Mouse (Mus musculus) retina, adult 2 months (tissue): ENCODE results near the gene Dnah17.

Experiments used
- DNase-seq: peaks from one replicate; pipeline ENCODE4 v3.0.0-alpha.2; 2012; ENCODE audit warnings: low read depth, low spot score

The Dnah17 gene

DNA sequence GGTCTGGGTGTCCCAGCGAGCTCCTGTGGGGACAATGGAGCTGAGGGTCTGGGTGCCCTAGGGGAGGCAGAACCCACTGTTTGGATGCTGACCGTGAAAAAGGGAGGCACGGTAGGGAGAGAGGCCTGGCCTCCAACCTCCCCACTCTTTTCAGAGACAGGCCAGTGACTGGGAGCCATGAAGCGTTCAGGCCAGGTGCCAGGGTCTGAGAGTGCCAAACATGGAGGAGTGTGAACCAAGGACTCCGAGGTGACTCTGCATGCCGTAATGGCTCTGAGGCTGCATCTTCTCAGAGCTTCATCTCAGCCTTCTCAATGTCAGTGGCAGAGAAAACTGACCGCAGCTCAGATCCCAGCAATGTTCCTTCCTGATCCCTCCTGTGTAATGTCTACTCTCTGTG, 107.0 kb downstream of the Dnah17 start:
- no peak for DNase-seq

DNA sequence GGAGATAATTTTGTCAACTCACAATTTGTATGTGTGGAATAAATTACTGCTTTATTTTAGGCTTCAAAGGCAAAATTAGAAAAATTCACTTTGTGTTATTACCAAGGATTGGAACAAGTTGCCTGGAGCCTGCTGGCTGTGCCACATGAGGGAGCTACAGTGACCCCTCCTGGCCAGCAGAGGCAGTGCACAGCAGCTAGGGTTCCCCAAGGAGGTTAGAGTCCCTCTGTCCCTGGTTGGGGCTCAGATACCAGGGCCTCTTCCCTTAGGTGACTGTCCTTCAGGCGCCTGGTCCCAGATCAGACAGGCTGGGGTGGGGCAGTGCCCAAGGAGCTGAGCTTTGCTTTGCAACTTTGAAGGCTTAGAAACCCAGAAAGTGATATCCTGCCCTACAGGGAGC, 108.6 kb downstream of the Dnah17 start:
- peak; percentile 28 for DNase-seq

DNA sequence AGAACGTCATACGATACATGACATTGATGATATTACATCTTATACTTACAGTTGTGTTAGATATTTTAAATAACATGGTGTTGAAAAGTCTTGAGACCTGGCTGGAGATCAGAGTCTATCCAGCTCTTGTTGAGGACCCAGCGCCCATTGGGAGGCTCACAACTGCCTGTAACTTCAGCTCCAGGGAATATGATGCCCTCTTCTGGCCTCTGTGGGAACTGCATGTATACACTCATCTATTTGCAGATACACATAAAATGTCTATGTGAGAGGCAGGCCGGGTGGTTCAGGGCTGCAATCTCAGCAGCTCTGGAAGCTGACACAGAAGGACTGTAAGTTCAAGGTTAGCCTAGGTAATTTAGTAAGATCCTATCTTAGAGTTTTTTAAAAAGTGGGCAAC, 112.1 kb downstream of the Dnah17 start:
- no peak for DNase-seq

DNA sequence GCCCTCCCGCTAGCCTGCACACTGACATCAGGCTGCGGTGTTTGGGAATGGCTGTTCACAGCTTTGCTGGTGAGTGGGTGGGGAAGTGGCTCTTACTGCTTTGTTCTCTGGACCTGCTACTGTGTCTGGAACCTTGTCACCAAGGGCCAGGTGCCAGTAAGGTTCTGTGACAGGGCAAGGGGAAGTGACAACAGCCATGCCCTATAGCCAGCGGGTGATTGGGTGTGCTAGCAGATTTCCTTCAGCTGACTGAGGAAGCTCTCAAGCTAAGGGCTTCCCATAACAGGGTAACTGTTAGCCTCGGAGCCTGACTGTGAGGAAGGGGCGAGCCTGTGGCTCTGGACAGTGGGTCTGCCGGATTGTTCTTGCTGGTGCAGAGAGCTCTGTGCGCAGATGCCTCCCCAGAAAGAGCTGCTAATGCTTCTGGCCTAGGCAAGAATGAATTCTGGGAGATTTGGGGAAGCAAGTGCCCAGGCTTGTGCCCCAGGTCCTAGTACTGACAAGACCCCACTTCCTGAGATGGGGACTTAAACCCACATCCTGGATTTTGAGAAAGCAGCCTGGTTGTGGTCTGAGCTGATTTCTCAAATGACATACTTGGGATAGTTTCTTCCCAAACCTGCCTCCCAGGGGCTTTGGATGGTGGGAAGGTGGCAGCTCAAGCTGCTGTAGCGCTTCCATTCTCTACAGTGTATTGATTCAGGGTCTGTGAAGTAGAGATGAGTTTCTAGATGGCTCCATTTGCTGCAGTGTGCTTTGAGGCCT, 114.9 kb downstream of the Dnah17 start:
- DNase-seq, result no peak

DNA sequence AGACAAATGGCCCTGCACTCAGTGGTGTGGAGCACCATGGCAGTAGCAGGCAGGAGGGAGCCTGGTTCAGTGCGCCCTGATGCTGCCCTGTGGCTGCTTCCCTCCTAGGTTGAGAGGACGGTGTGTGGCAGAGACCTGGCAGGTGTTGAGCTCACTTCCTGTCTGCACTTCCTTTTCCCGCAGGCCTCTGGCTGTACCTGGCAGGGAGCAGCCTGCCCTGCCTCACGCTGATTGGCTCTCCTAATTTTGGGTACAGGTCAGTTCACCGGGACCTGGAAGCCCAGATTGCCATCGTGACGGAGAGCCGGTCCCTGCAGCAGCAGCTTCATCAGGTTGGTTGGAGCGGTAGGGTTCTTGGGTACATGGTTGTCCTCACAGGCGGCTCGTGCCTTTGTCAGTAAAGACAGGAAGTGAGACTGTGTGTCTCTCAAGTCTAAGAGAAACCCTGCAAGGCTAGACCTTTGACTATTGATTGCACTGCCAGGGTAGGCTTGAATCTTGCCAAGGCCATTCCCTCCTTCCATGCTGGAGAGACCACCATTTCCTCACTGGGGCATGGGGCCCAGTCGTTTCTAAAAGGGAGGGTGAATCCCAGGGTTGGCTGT, 115.9 kb downstream of the Dnah17 start:
- no peak for DNase-seq

DNA sequence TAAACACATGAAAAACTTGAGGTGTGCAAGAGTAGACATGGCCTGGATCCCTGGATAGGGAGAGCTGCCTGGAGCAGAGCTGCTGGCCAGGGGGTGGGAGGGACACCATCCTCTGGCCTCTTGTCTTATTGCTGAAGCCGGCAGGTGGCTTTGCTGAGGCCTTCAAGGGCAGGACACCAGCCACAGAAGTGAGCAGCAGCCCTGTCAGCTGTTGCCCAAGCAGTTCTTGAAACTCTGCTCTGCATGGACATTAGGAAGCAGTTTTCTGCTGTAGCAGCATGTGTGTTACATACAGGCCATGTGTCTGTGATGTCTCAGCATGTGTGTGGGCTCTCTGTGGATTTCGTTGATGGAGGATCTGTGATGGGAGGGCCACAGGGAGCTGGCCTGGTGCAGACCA, 117.1 kb downstream of the Dnah17 start:
- no peak for DNase-seq

DNA sequence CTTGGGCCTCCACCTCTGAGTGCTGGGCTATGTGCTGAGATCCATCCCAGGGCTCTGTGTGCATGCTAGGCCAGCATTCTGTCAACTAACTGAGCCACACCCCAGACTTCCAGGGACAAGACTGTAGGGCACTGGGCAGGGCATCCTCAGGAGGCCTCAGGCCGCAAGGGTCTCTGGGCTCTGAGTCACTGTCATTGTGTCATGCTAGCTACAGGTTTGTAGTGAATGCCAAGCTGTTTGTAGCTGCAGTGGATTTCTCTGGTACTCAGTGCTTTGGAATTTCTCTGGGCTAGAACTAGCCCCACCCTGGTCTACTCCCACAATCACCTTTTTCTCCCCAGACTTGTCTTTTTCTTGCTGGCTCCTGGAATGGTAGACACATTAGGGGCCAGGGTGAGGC, 117.8 kb downstream of the Dnah17 start:
- DNase-seq, result no peak

DNA sequence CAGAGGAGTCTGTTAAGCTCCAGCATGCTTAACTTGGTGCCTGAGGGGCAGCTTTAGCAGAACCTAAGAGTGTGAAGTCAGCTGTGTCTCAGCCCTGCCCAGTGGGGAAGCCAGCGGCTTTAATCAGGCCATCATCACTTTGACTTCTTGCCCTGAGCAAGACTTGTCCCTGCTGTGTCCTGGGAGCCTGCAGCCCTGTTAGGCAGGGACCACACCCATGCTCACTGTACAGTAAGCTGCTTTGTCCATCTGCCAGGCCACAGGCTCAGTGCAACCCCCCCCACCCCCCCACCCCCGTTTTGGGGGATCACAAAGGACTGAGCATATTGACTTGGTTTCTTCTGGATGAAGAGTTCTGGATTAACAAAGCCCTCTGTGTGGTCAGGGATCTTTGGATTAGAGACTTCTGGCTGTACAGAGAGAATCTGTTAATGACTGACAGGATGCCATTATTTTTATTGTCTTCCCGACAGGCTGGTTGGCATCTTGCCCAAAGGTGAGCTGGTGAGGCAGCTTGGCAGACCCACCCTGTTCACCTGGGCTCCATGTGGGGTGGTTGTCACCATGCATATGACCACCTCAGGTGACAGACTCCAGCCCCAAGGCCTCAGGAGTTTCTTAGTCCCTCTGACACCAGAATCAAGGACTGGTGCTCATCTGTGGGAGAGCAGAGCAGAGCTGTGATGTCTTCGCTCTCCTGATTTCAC, 120.4 kb downstream of the Dnah17 start:
- DNase-seq, result no peak

DNA sequence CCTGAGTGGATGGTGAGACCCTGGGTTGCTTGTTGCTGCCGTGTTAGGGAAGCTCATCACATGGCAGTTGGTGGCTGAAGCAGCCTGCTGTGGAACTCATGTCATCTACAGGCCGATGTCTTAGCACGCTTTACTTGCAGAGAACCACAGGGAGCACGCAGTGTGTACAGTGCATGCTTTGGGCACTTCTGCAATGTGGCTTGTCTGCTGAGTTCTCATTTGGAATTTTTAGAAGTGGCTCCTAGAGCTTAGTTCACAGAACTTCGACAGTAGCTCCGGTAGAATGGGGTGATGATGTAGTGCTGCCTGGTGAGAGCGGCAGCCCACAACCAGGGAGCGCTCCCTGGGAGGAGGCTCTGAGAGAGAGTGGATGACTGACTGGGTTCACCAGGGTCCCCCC, 121.6 kb downstream of the Dnah17 start:
- no peak for DNase-seq

DNA sequence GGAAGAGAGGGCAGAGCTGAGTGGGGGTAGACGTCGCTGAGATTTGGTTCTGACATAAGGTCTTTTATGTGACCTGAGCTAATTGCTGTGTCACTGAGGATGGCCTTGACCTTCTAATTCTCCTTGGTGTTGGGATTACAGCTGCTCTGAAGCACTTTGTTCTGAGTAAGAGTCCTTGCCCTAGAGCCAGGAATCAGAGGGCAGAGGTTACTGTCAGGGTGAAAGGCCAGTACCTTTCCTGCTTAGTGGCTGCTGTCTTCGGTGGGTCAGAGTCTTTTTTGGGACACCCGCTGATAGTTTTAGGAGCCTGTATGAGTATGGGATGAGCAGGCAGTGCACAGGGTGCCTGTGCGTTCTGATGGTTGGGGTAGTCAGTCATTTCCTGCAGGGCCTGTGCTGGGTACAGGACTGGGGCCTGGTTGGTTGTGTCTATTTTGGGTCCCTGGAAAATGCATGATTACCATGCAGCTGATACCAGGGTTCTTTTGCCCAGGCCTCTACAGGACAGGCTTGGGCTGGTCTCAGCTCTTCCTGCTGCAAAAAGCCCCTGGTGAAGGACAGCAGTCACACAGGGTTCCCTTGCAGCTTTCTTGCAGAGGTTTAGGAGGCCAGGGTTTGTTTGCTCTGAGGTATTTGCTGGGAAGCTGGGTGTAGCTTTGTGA, 122.2 kb downstream of the Dnah17 start:
- no peak for DNase-seq

DNA sequence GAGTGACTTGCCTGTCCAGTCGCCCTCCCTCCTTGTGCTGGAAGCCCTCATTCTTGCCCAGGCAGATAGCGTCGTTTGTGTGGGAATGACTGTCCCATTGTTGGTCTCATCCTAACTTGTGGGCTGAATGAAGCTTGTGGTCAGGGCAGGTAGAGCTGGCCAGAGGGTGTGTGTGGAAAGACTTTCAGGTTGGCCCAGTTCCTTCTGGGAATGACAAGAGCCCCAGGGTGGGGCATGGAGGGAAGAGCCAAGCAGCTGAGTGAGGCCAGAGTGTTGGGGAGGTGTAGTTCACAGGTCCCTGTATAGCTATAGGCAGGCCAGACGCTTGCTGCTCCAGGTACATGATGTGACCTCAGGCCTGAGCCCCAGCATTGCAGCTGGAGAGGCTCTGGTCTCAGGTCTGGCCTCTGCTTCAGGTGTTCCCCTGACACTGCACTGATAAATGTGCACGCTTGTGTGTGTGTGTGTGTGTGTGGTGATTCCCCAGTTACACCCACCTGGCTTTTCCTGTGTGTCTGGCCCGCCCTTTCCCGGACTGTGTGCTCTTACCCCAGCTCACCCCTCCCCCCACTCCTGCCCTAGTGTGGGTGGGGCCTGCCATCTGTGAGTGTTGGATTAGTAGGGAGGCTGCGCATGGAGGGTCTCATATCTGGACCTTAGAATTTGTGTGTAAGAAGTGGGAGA, 122.8 kb downstream of the Dnah17 start:
- DNase-seq, result no peak

DNA sequence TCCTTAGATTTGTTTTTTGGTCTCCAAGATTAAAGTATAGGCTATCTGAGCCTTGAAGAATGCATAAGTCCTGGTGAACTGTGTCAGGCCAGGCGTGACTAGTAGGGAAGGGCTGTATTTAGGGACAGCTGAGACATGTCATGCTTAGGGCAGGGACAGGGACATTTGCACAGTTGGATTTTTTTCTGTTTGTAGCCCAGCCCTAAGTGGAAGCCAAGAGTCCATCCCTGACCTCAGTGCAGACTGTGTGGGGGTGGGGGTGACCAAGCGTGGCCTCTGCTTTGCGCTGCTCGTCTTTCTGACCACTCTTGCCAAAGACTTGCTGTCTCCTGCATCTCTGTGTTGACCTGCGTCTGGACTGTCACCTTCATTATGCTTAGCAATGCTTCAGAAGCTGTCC, 126.2 kb downstream of the Dnah17 start:
- no peak for DNase-seq

DNA sequence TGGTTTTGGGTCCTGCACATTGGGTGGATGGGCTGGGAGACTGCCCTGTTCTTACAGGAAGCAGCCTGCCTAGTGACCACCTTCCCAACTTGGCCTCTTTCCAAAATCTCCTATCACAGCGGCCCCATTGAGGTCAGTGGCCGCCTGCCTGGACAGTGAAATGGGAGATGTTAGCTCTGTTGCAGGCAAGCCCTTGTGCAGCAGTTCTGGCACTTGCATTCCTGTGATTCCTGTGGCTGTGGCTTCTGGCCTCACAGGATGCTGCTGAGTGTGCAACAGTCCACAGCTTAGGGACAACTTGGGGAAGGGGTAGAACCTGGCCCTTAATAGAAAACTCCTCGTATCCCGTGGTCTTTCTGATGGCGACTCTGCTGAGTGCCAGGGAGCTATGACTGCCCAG, 126.7 kb downstream of the Dnah17 start:
- no peak for DNase-seq

DNA sequence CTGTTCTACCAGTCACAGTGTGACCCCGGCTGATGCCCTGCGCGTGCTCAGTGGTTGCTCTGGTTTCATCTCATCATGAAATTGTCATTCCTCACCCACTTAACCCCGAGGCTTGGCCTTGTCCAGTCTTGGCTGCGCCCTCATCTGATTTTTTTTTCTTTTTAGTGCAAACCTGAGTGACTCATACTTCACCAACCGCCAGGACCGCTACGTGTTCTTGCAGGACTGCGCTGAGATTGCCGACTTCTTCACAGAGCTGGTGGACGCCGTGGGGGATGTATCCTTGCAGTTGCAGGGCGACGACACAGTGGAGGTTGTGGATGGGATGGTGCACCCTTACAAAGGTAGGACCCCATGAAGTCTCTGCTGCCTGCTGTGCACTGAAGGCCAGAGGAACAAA, 127.3 kb downstream of the Dnah17 start:
- DNase-seq, result no peak

DNA sequence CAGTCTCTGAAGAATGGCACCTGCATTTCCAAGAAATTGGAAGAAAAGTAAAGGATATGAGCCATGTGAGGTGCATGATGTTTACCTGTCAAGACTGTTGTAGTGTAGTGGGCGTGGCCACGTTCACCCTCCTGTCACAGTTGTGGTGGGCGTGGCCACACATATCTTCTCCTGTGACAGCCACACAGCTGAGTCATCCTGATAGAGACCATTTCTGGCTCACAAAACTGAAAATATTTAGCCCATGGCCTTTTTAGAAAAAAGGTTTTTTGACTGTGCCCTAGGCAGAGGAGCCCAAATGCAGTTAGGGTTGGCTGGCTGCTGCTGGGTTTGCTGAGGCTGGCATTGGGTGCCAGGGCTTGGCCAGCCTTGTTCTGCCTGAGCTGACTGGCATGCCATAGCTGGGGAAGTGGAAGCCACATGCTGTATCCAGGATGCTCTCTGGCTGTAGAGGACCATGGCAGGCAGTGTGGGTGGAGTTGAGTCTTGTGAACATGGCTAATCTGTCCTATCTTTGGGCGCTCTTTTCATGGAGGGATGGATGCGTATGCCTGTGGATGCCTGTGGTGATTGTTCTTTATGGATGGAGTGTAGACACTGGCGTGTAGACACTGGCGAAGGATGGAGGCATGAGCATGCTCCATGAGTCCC, 129.7 kb downstream of the Dnah17 start:
- DNase-seq, result no peak

DNA sequence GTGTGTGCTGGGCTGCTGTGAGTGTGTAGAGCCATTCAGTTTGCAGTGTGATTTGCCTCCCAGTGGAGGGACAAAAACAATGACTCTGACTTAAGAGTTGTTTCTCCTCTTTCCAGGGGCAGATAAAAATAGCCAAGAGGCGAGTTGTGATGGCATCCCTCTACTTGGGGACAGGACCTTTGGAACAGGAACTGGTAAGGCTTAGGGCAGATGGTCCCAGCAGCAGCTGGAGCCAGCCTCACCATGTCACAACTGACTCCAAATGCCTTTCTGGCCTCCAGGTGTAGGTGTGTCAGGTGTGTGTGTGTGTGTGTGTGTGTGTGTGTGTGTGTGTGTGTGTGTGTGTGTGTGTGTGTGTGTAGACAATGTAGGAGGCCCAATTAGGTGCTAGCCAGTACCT, 130.4 kb downstream of the Dnah17 start:
- no peak for DNase-seq

DNA sequence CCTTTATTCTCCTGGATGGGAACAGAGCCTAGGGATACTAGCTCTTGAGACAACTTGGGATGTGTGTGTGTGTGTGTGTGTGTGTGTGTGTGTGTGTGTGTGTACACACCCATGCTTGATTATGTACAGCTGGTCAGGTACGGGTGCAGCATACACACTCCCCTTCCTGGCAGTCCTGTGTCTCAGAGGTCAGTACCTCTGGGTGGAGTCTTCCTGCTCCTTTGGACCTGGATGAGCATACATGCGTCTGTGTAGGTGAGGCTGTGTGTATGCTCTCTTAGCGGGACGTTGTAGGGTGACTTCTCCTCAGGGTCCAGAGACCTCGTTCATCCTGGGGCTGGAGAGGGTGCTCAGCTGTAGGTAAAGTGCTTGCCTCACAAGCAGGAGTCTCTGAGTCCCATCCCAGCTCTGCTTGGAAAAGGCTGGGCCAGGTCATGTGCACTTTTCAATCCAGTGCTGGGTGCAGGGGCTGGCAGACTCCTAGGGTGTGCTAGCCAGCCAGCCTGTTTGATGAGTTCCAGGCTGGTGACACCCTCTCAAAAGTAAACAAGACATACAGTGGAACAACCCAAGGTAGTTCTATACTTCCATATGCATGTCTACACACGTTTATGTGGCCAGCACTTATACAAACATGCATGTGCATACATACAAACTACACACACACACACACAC, 131.0 kb downstream of the Dnah17 start:
- DNase-seq, result no peak

DNA sequence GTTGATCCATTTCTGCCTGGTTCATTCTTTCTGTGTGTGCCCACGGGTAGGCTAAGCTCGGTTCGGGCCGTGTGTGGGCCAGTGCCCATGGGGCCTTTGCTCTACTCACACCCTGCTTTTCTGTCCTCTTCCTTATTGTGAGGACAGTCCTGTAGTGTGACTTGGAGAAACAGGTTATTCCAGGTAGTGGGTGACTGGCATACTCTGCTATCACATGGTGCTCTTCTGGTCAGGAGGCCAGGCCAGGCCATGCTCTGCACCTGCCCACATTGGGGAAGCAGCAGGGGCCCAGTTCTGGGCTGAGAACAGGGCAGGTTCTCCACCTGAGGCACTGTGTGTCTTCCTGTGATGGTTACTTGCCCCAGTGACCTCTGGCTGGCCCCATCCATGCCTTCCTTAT, 132.1 kb downstream of the Dnah17 start:
- DNase-seq, result no peak

DNA sequence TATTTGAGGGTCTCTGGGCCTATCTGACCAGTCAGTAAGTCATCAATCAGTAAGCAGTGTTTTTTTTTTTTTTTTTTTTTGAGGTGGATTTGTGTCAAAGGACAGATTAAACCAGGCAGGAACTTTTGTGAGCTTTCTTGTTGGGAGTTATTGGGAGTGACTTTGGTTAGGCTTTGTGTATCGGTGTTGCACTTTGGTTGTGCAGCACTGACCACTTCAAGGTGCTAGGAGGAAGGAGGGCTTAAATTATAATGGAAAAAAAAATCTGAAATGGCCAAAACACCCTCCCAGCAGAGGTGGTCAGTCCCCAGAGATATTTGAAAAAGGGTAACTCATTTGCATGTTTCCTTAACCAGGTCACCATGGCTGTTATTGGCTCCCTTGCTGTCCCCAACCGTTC, 133.3 kb downstream of the Dnah17 start:
- no peak for DNase-seq

DNA sequence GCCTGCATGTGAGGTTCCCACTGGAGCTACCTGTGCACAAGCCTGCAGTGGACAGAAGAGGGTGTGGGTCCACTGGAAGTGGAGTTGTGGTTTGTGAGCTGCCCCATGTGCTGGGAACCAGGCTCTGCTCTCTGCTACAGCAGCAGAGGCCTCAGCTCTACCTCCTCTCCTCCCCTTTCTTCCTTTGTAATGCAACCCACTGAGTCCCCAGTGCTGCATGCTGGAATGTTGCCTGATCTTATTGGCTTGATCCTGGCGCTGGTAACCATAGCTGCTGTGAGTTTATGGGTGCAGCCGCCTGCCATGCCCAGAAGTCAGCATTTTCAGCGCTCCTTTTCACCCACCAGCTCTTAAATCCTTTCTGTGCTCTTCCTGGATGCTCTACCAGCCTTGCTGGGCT, 134.4 kb downstream of the Dnah17 start:
- no peak for DNase-seq

DNA sequence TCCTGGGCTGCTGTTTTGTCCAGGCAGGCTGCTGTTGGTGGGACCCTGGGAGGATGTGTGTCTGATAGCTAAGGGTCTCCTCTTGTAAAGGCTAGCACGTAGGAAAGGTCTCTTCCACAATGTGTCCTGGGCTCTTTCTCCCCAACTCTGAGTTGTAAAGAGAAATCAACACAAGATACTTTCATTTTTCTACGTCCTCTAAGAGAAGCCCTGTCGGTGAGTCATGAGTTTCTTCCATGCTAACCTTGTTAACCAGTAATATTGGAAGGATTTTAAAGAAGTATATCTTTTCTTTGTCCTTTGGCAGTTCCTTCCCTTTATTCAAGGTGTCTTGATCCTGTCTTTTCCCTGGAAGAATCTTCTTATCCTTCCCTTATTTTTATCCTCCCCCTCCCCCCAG, 134.8 kb downstream of the Dnah17 start:
- DNase-seq, result no peak
